Mouse (Mus musculus) thymus, adult 2 months (tissue): Measurements from ENCODE around the gene Fads1.

Experiments
- CTCF ChIP-seq: fragments of 200-500 bp; IDR thresholded peaks from 2 replicates; pipeline ENCODE4 v1.5.1; 2012; ENCODE audit warnings: mild to moderate bottlenecking, control low read depth, low read length, moderate library complexity, borderline replicate concordance; ENCODE audit not compliant: control insufficient read depth, poor library complexity, insufficient read depth; ENCODE audit errors: extremely low read depth
- POLR2A ChIP-seq: fragments of 200-500 bp; IDR thresholded peaks from 2 replicates; pipeline ENCODE4 v1.6.1; 2012; ENCODE audit warnings: mild to moderate bottlenecking, low read length, control low read depth, moderate library complexity; ENCODE audit not compliant: control insufficient read depth, poor library complexity, insufficient read depth; ENCODE audit errors: extremely low read depth

- TF ChIP-seq CTCF (no peak), POLR2A (no peak)
Measured at GRCm38 (mm10) chr19:10194337-10194736, 11.6 kb downstream of the Fads1 start.
